Mouse (Mus musculus) heart, adult 8-10 months (tissue): Measurements from ENCODE around the gene Mpp5. TPM values are rescaled to one million over a fixed set of nuclear protein-coding genes. Genes with fewer than 3 reads are reported as not detected.

Experiments
- DNase-seq: peaks from one replicate; pipeline ENCODE4 v3.0.0; 2022; ENCODE audit warnings: low spot score
- total RNA-seq, 4 experiments: library from RNA; stranded (reverse); gene quantifications; 2 replicates each; pipeline ENCODE4 v1.2.4; 2022

Mpp5 gene
- total RNA-seq, 4 experiments from 2014 or later: 12.7 to 18.1 (median 15.4) TPM

GRCm38 (mm10) chr12:78842429-78842828 is 93.7 kb downstream of the Mpp5 start:
- DNase-seq: no peak

GRCm38 (mm10) chr12:78848246-78848645 is 99.5 kb downstream of the Mpp5 start:
- DNase-seq: no peak

- DNase-seq: no peak
Measured at GRCm38 (mm10) chr12:78860921-78861495, 112.3 kb downstream of the Mpp5 start.

- DNase-seq: peak; percentile 99
Measured at GRCm38 (mm10) chr12:78861496-78862253, 113.0 kb downstream of the Mpp5 start, which contains the start of the genes Atp6v1d and Eif2s1. Atp6v1d (minus strand) TSS chr12:78861638. Eif2s1 (plus strand) TSS chr12:78861819.

- no peak for DNase-seq
Measured at GRCm38 (mm10) chr12:78862254-78862730, 113.6 kb downstream of the Mpp5 start.

- DNase-seq: no peak
Measured at GRCm38 (mm10) chr12:78865434-78865833, 116.7 kb downstream of the Mpp5 start.

- no peak for DNase-seq
Measured at GRCm38 (mm10) chr12:78868115-78868514, 119.4 kb downstream of the Mpp5 start.

GRCm38 (mm10) chr12:78874581-78874980 is 125.9 kb downstream of the Mpp5 start:
- no peak for DNase-seq

- no peak for DNase-seq
Measured at GRCm38 (mm10) chr12:78890062-78890461, 141.4 kb downstream of the Mpp5 start.

Other genes with a start within 250 kb of the Mpp5 start
- not detected for gene Fam71d, start 57.4 kb upstream of the Mpp5 start, total RNA-seq
- 10 to 100 TPM; 73.6 to 82.4 (median 74.8) TPM for gene Atp6v1d, start 112.7 kb downstream of the Mpp5 start, total RNA-seq
- gene Eif2s1, start 112.9 kb downstream of the Mpp5 start, total RNA-seq: 10 to 100 TPM; 35.0 to 50.0 (median 45.0) TPM
- under 1 TPM in 3 of 4 experiments, not detected in 1; 0.22 to 0.49 (median 0.38) TPM for gene Plek2, start 158.1 kb downstream of the Mpp5 start, total RNA-seq